Mouse (Mus musculus): ENCODE results near the gene Cda.

DNA sequence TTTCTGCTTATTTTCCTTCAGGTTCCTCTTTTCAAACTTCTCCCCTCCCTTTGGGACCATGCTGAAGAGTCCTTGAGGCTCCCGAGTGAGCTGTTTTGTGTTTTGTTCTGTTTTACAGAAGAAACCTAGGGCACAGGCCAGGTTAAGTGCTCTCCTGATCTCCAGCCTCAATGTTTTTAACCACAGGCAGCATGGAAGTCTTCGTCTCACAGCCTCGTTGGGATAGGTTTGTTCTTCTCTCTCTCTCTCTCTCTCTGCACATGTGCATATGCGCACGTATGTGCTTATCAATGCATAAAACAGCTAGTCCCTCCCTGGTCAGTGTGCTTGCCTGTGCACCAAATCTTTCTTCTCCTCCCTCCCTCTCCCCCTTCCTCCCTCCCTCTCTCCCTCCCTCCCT lies 30.9 kb downstream of the Cda start:
- TF ChIP-seq CTCF (IDR thresholded peaks at IDR 0.05; ENCODE audit: insufficient read depth, low read depth, low read length) (no peak), POLR2A (IDR thresholded peaks at IDR 0.05; ENCODE audit: insufficient read depth, low read depth, low read length) (no peak)

Measured in olfactory bulb, adult 2 months (tissue).